Mouse (Mus musculus) neural tube, embryonic 13.5 days (tissue): ENCODE results near the gene S100a16. TPM values are rescaled to one million over a fixed set of nuclear protein-coding genes. Genes with fewer than 3 reads are reported as not detected.
A peak's percentile ranks its signal among the peaks of the same experiment; 100 is the strongest.

Experiments
- ATAC-seq: fragments of 200-750 bp; cut with Nextera tagmentation; 2 replicates; pipeline ENCODE4 v1.8.0; 2017; ENCODE audit warnings: low read depth, mild to moderate bottlenecking, moderate TSS enrichment, moderate library complexity
- H3K27ac ChIP-seq: fragments of 300-500 bp; sonication (generic); replicated peaks from 2 replicates; pipeline ENCODE4 v1.5.1; 2015; ENCODE audit warnings: moderate library complexity, mild to moderate bottlenecking, inconsistent platforms
- H3K27me3 ChIP-seq: fragments of 300-500 bp; sonication (generic); 2 replicates; pipeline ENCODE4 v1.6.1; 2015; ENCODE audit warnings: mild to moderate bottlenecking, inconsistent platforms
- H3K36me3 ChIP-seq: fragments of 300-500 bp; sonication (generic); 2 replicates; pipeline ENCODE4 v1.6.1; 2015; ENCODE audit warnings: mild to moderate bottlenecking, inconsistent platforms
- H3K4me1 ChIP-seq: fragments of 300-500 bp; sonication (generic); replicated peaks from 2 replicates; pipeline ENCODE4 v1.6.1; 2015; ENCODE audit warnings: inconsistent platforms
- H3K4me2 ChIP-seq: fragments of 300-500 bp; sonication (generic); 2 replicates; pipeline ENCODE4 v1.6.1; 2015; ENCODE audit warnings: inconsistent platforms, mild to moderate bottlenecking, moderate library complexity
- H3K4me3 ChIP-seq: fragments of 300-500 bp; sonication (generic); 2 replicates; pipeline ENCODE4 v1.5.1; 2015; ENCODE audit warnings: mild to moderate bottlenecking, inconsistent platforms
- H3K9ac ChIP-seq: fragments of 300-500 bp; sonication (generic); 2 replicates; pipeline ENCODE4 v1.6.1; 2015; ENCODE audit warnings: moderate library complexity, mild to moderate bottlenecking, inconsistent platforms
- H3K9me3 ChIP-seq: fragments of 300-500 bp; sonication (generic); 2 replicates; pipeline ENCODE4 v1.6.1; 2016; ENCODE audit warnings: inconsistent platforms
- WGBS: fragments of 180-500 bp; shearing (Covaris S2); methylation state at CpG from one replicate; pipeline ENCODE4 v1.1.7; 2015; 5-methylcytosine and 5-hydroxymethylcytosine counted together
- polyA plus RNA-seq: library from polyadenylated mRNA; unstranded; fragments of >200 nt; fragmentation: Nextera tagmentation; extraction: Ambion mirVana; gene quantifications from 2 replicates; pipeline ENCODE4 v1.2.1, GENCODE M21; 2015

The S100a16 gene
- polyA plus RNA-seq, 1 experiment from 2014 or later: 31.5 TPM

DNA sequence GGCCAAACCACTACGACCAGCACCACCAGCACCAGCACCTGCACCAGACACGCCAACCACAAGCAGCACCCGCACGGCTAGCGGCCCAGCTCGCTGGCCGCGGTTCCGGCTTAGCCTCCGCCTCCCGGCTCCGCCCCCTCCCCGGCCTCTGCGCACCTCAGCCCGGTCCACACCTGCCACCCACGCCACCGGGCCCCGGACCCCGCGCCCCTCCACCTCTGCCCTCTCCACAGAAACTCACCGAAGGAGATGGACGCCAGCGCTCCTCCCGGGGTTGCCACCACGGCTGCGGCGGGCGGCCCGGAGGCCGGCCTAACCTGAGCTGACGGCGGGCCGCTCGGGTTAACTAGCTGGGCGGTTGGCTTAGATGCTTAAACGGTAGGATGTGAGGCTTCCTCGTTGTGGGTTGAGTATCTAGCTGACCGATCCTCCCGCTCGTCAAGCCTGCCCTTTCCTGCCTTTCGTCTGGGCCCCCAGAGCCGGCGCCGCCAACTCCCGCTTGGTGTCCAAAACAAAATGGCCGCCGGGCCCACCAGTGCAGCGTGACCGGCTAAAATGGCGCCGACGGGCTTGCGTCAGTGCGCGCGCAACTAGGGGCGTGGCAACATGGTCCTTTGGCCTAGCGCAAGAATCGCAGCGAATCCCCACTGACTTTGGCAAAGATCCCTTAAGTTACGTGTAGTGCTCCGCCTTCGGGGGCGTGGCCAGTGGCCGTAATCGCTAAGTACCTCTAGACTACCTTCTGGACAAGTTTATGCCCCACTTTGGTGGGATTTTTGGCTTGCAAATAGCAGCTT is 27.9 kb upstream of the S100a16 start, which contains the start of gene Chtop:
Gene Chtop (minus strand): TSS at position 549 of the 797 bp plus-strand sequence.
- H3K27me3 ChIP-seq: peaks cover 25% of the 10 kb centered on the region
- H3K36me3 ChIP-seq: peaks cover 34% of the 10 kb centered on the region
- H3K4me2 ChIP-seq: peak within 1 kb of the TSS; percentile 85
- 1% methylated on average over 66 of the region's 66 CpGs for WGBS
- peak within 1 kb of the TSS; percentile 88 for H3K4me3 ChIP-seq
- peak; percentile 94 for ATAC-seq
- H3K27ac ChIP-seq: peak within 1 kb of the TSS; percentile 96
- H3K9me3 ChIP-seq: no peaks in the 10 kb centered on the region
- H3K9ac ChIP-seq: peak within 1 kb of the TSS; percentile 99
- H3K4me1 ChIP-seq: peaks cover 42% of the 10 kb centered on the region

GRCm38 (mm10) chr3:90509747-90510123 is 27.3 kb upstream of the S100a16 start:
- Histone ChIP-seq H3K4me3 (peak overlapping the region; percentile 88), H3K9me3 (no peaks in the 10 kb centered on the region), H3K4me1 (peaks cover 43% of the 10 kb centered on the region), H3K36me3 (peaks cover 30% of the 10 kb centered on the region), H3K27me3 (peaks cover 31% of the 10 kb centered on the region), H3K4me2 (peak overlapping the region; percentile 47), H3K27ac (peak overlapping the region; percentile 96), H3K9ac (no peak overlapping the region)
- WGBS: 20% methylated on average over 2 of the region's 2 CpGs
- ATAC-seq: peak; percentile 17; the same call in 1 of the 2 replicates

DNA sequence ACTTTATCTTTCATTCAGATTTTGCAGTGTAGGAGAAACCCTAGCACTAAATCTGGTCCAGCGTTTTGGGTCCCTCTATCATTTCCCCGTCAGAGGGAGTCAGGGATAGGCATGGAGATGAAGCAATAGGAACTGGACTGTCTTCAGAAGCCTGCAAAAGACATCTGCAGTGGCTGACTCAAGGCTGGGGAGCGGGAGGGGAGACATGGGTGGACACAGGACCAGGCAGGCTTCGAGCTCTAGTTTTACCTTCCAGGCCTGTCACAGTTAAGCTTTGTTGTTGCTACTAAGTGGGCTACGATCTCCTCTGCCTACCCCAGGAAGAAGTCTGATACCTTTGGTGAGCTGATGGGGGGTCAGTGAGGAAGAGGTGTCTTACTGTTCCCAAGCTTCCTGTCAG is 24.8 kb upstream of the S100a16 start:
- H3K27ac ChIP-seq: no peak overlapping the region
- no peak overlapping the region for H3K4me3 ChIP-seq
- peaks cover 41% of the 10 kb centered on the region for H3K27me3 ChIP-seq
- no peaks in the 10 kb centered on the region for H3K9me3 ChIP-seq
- peaks cover 29% of the 10 kb centered on the region for H3K4me1 ChIP-seq
- peaks cover 5% of the 10 kb centered on the region; the same call in 1 of the 2 replicates for H3K36me3 ChIP-seq
- H3K4me2 ChIP-seq: no peak overlapping the region
- no peak overlapping the region for H3K9ac ChIP-seq
- ATAC-seq: no peak
- WGBS: 91% methylated on average over 5 of the region's 5 CpGs

GRCm38 (mm10) chr3:90512948-90513642 is 24.0 kb upstream of the S100a16 start:
- Histone ChIP-seq H3K4me1 (peaks cover 21% of the 10 kb centered on the region), H3K4me2 (no peak overlapping the region), H3K4me3 (no peak overlapping the region), H3K36me3 (no peaks in the 10 kb centered on the region), H3K27me3 (peaks cover 41% of the 10 kb centered on the region), H3K27ac (no peak overlapping the region), H3K9ac (no peak overlapping the region), H3K9me3 (no peaks in the 10 kb centered on the region)
- no peak for ATAC-seq
- 76% methylated on average over 9 of the region's 9 CpGs for WGBS

- H3K9me3 ChIP-seq: no peaks in the 10 kb centered on the region
- H3K4me1 ChIP-seq: peaks cover 18% of the 10 kb centered on the region
- no peaks in the 10 kb centered on the region for H3K36me3 ChIP-seq
- no peak within 1 kb of the TSS for H3K27ac ChIP-seq
- peak within 1 kb of the TSS; percentile 35 for H3K4me3 ChIP-seq
- 3% methylated on average over 25 of the region's 25 CpGs for WGBS
- ATAC-seq: no peak
- H3K4me2 ChIP-seq: peak within 1 kb of the TSS; percentile 63
- peak within 1 kb of the TSS; percentile 60 for H3K9ac ChIP-seq
- peaks cover 41% of the 10 kb centered on the region for H3K27me3 ChIP-seq
Measured at GRCm38 (mm10) chr3:90513796-90514590, 23.1 kb upstream of the S100a16 start, which contains the start of the genes S100a1 and S100a13. S100a1 (minus strand) TSS chr3:90514392. S100a13 (plus strand) TSS chr3:90514435.

DNA sequence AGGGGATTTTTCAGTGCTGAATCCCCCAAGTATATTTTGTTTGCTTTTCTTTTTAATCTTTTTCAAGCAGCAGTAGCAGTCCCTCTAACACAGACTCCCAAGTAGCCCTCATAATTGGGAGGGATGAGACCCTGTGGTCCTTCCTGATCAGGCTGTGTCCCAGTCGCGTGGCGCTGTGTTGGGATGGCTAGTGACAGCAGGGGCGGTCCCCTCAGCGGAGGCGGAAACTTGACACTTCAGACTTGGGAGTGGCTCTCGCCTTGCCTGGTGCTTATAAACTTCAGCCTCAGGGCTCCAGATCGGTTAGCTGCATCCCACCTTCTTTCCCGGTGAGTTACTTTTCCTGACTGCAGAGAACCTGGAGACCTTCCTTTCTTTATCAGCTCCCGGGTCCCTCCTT is 22.4 kb upstream of the S100a16 start:
- WGBS: under 1% methylated on average over 10 of the region's 10 CpGs
- Histone ChIP-seq H3K4me3 (peak overlapping the region; percentile 35), H3K27me3 (peaks cover 41% of the 10 kb centered on the region), H3K36me3 (no peaks in the 10 kb centered on the region), H3K4me1 (peaks cover 18% of the 10 kb centered on the region), H3K27ac (no peak overlapping the region), H3K4me2 (peak overlapping the region; percentile 63), H3K9me3 (no peaks in the 10 kb centered on the region), H3K9ac (peak overlapping the region; percentile 60)
- peak; percentile 65 for ATAC-seq

DNA sequence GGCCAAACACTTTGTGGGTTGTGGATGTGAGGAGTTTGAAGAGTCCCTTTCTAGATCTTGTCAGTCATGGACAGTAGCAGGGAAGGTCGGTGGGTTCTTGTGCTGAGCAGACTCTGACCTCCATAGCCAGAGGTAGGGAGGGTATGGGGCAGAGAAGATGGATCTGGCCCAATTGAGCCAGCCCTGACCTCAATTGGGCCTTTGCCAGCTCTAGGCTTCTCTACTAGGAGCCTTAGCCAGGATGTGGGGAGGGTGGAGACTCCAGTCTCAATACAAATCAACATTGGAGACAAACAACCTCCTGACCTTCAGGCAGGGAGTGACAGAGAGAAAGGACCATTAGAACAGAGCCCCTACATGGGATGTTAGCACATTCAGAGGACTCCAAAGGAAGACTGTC is 21.8 kb upstream of the S100a16 start:
- 0 out of 2 replicates have a peak overlapping the region, but pooled peaks have one; percentile 60 for H3K9ac ChIP-seq
- 57% methylated on average over 1 of the region's 1 CpGs for WGBS
- peaks cover 41% of the 10 kb centered on the region for H3K27me3 ChIP-seq

DNA sequence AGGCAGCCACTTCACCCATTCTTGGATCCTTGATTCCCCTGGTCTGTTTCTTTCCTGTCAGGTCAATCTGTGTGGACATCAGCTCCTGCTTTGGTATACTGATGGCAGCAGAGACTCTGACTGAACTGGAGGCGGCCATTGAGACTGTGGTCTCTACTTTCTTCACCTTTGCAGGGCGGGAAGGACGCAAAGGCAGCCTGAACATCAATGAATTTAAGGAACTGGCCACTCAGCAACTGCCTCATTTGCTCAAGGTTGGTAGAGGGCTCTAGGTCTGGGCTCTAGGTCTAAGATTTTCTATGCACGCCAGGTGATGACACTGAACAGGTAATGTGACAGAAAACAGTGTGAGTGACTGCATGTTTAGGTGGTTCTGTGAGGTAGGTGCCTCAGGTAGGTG is 21.3 kb upstream of the S100a16 start:
- ATAC-seq: no peak
- peaks cover 45% of the 10 kb centered on the region for H3K27me3 ChIP-seq

More for the DNA sequence above, 21.8 kb upstream of the S100a16 start:
- no peaks in the 10 kb centered on the region for H3K9me3 ChIP-seq
- no peaks in the 10 kb centered on the region for H3K36me3 ChIP-seq
- ATAC-seq: no peak
- no peak overlapping the region for H3K27ac ChIP-seq
- peak overlapping the region; percentile 35 for H3K4me3 ChIP-seq
- peak overlapping the region; percentile 63 for H3K4me2 ChIP-seq
- peaks cover 18% of the 10 kb centered on the region for H3K4me1 ChIP-seq

DNA sequence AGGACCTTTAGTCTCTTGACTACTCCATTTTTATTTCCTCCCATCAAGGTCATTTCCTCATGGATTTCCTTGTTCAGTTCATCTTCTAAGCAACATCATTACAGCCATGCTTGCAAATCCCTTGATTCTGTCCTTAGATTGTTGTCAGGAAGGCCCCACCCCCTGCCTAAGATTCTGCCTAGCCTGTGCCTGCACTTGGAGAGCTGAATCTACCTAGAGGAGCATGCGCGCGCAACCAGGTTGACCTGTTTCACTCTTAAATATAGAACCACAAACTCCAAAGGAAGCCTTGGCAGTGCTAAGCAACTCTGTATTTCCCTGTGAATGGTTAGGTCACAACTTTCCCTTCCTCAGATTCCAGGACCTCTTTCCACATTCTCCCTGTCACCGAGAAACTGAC is 19.3 kb upstream of the S100a16 start:
- H3K9ac ChIP-seq: no peak overlapping the region
- peaks cover 18% of the 10 kb centered on the region for H3K4me1 ChIP-seq
- 90% methylated on average over 4 of the region's 4 CpGs for WGBS

More for the DNA sequence above, 21.3 kb upstream of the S100a16 start:
- Histone ChIP-seq H3K9ac (no peak overlapping the region), H3K36me3 (no peaks in the 10 kb centered on the region), H3K9me3 (no peaks in the 10 kb centered on the region), H3K4me3 (no peak overlapping the region), H3K4me1 (peaks cover 18% of the 10 kb centered on the region), H3K27ac (no peak overlapping the region), H3K4me2 (no peak overlapping the region)
- 87% methylated on average over 4 of the region's 4 CpGs for WGBS

GRCm38 (mm10) chr3:90525421-90525820 is 11.6 kb upstream of the S100a16 start:
- Histone ChIP-seq H3K27ac (no peak overlapping the region), H3K36me3 (no peaks in the 10 kb centered on the region), H3K4me2 (no peak overlapping the region), H3K9me3 (no peaks in the 10 kb centered on the region), H3K4me3 (no peak overlapping the region), H3K4me1 (no peaks in the 10 kb centered on the region), H3K9ac (no peak overlapping the region), H3K27me3 (peaks cover 7% of the 10 kb centered on the region)
- WGBS: 69% methylated on average over 4 of the region's 4 CpGs
- no peak for ATAC-seq

More for the DNA sequence above, 19.3 kb upstream of the S100a16 start:
- H3K36me3 ChIP-seq: no peaks in the 10 kb centered on the region
- no peak for ATAC-seq
- no peak overlapping the region for H3K27ac ChIP-seq
- H3K4me3 ChIP-seq: no peak overlapping the region
- H3K4me2 ChIP-seq: no peak overlapping the region
- H3K27me3 ChIP-seq: peaks cover 38% of the 10 kb centered on the region
- H3K9me3 ChIP-seq: no peaks in the 10 kb centered on the region

GRCm38 (mm10) chr3:90526076-90526475 is 11.0 kb upstream of the S100a16 start:
- no peak overlapping the region for H3K9ac ChIP-seq
- WGBS: 80% methylated on average over 2 of the region's 2 CpGs
- no peak for ATAC-seq

More at GRCm38 (mm10) chr3:90526076-90526475, 11.0 kb upstream of the S100a16 start:
- H3K4me2 ChIP-seq: no peak overlapping the region
- H3K9me3 ChIP-seq: no peaks in the 10 kb centered on the region
- peaks cover under 1% of the 10 kb centered on the region; the same call in 1 of the 2 replicates for H3K27me3 ChIP-seq
- H3K4me1 ChIP-seq: no peaks in the 10 kb centered on the region
- no peak overlapping the region for H3K4me3 ChIP-seq
- H3K27ac ChIP-seq: no peak overlapping the region
- no peaks in the 10 kb centered on the region for H3K36me3 ChIP-seq
